Mouse (Mus musculus) urinary bladder, adult 2 months (tissue): ENCODE data around the gene Map3k6. TPM values are rescaled to one million over a fixed set of nuclear protein-coding genes. Genes with fewer than 3 reads are reported as not detected.
A peak's percentile ranks its signal among the peaks of the same experiment; 100 is the strongest.

Source experiments
- DNase-seq: peaks from one replicate; pipeline ENCODE4 v3.0.0; 2022; ENCODE audit warnings: low spot score
- polyA plus RNA-seq: library from polyadenylated mRNA; depleted of rRNA; stranded (reverse); fragments of >200 nt; gene quantifications from 2 replicates; pipeline ENCODE4 v1.2.3, GENCODE M21; 2012

Gene Map3k6
- polyA plus RNA-seq, 1 experiment = 23.8 TPM

DNA sequence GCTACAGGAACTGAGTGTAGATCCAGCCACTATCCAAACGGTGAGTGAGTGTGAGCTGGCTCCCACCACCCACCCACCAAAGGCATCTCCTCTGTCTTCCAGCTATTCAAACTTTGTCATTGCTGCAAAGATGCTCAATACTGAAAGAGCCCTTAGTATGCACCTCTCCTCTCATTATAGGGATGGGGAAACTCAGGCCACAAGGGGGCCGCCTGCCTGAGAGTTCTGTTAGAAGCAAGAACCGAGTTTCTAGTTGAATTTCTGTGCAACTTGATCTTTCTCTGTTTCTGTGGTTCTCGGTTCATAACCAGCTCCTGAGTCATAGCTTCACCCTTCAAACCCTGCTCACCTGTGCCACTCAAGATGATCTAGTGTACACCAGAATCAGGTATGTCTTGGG, 11.5 kb downstream of the Map3k6 start:
- no peak for DNase-seq

DNA sequence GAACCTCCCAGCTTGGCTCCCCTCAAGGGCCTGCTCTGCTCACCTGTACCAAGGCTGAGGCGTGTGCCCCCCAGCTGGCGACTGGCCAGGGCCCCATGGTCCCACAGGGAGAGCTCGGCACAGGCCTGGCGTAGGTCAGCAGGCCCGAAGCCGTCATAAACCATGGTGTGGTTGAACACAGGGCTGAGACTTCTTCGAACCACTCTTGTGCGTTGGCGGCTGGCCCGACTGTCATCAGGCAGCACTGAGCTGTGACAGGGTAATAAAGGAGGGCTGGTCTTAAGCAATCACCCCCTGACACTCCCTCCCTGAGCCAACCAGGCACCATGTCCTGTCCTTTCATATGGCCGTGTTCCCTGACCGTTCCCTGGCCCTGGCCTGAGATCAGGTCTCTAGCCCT, 12.8 kb downstream of the Map3k6 start:
- DNase-seq = no peak

DNA sequence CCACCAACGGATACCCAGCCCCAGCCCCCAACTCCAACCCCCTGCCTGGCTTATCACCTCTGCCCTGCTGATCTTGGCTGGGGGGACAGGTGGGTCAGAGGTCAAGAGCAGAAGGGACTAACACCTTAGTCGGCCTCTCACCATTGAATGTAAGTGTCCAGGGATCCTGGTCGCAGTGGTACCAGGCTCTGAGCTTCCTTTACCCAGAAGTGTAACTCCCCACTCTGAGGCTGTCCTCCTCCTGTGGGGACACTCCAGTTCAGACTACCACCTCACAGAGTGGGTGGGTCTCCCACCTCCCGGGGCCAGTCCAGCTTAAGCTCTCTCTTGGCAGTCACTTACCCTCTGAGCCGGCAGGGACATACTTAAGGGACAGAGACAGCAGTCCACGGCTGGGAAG, 14.8 kb downstream of the Map3k6 start:
- DNase-seq = no peak

DNA sequence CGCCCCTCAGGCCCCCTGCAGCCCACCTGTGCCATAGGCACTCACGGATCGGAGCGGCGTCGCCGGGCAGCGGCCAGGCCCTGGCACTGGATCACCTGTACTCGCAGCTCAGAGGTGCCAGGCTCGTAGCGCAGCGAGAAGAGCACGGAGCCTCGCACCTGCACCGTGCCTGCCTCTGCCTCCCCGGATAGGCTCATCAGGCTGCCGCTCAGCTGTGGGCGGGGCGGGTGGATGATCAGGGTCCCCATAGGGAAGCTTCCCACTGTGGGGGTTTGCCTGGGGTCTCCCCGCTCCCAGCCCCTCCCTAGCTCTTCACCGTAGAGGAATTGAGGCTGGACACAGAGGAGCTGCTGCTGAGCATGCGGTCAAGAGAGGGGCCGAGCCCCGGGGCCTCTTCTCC, 16.2 kb downstream of the Map3k6 start:
- no peak for DNase-seq

DNA sequence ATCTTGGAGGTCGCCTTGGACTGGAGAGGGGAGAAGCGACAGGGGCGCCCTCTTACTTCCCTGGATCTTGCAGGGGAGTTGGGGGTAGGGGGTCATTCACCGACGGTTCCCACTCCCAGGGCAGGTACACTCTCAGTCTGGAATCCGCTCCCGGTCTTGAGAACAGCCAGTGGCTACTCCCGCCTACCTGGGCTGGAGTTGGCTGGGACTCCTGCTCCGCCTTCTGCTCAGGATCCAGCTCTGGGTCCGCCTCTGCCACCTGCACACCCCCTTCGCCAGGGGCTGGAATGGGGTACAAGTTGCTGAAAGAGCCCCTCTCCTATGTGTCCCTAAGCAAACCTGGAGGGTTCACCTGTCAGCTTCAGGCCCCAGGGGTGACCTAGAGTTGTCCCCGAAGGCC, 16.6 kb downstream of the Map3k6 start:
- no peak for DNase-seq

DNA sequence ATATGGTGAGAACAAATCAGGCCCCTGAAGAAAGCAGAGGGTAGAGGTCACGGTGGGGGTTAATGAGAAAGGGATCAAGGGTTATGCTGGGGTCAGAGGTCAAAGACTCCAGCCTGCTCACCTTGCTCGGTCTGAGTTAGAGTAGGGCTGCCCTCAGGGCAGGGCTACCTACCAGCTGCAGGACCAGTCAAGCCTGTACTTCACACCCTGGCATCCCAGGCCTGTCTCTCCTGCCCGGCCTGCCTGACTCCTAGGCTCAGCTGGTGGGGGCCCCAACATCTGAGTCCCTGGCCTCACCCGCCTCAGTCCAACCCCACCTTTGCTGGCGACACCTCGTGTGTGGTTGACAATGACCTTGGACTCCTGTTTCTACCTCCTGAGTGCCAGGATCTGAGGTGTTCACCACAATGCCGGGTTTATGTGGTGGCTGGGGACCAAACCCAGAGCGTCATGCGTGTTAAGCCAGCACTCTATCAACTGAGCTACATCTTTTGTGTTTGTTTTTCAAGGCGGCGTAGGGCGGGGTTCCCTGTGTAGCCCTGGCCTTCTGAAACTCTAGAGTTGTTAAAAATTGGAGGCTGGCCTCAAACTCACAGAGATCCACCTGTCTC, 17.3 kb downstream of the Map3k6 start:
- DNase-seq = peak; percentile 59

DNA sequence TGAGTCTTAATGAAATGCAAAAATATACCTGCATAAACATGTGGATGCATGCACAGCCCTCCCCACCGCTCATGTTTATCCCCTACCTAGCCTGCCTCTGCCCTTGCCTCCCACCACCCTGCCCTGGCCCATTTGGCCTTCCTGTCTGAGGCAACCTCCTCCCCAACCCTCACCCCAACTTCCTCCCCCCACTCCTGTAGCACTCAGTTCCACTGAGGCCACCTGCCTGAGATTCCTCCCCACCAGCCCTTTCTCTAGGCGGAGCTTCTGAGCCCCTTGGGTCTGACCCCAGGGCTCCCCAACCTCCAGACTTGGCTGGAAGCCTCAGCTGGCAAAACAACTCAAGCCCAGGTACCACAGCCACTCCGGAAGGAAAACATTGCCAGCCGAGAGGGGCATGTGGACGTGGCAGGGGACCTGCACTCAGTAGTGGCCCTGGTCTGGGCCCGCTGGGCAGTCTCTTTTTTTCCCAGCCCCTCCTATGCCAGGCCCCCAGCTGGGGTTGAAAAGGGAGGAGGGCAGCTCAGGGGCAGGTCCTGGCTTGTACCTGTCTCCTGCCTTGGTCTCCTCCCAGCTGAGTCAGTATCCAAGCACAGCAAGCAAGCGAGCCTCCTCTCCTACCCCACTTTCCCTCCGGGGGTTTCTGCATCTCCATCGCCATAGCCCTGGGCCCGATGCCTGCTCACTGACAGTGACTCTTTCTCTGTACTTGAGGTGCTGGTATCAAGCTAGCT, 21.2 kb downstream of the Map3k6 start:
- no peak for DNase-seq

DNA sequence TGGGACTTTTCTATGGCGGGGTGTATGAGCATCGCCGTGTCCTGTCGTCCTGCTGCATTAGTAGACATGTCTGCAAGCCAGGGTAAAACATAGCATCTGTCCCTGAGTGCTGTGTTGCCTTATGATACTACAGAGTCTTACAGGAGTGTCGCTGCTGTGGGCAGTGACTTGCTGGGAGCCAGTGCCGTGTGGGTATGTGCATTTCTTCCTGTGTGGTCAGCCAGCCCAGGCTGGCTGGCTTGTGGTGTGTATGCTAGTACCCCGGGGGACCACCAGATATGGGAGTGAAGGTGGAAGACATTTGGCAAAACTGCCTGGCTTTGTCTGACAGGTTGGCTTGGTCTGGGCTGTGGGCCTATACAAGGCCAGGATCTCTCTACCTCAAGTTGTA, 21.8 kb downstream of the Map3k6 start:
- no peak for DNase-seq

DNA sequence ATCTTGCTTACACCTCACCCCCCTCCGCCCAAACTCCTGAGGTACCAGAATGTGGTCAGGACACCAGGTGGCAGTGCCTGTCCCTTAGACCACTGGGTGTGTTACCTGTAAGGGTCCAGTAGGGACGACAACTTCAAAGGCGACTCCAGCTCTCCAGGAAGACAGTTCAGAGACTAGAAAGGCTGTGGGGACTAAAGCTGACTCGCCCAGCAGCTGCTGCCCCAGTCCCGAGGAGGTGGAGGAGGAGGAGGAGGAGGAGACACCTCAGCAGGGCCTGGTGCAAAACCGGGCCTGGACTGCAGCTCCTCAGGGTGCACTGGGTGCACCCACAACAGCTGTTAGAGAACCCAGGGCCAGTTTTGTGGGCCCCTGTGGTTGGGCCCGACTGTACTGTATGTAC, 22.3 kb downstream of the Map3k6 start, which contains the start of gene Sytl1:
TSS of gene Sytl1 (minus strand) at position 232 of the 400 bp plus-strand sequence.
- no peak for DNase-seq

DNA sequence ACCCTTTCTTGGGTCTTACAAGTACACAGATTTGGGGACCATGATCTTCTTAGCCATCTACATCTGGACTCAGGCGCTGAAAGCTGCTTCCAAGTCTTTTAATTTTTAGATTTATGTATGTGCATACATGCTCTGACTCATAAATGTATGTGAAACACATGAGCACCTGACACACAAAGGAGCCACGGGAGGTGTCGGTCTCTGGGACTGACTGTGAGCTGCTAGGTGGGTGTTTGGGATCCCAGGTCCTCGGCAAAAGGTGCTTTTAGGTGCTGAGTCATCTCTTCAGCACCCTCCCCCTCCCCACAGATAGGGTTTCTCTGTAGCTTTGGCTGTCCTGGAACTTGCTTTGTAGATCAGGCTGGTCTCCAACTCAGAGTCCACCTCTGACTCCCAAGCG, 23.1 kb downstream of the Map3k6 start:
- no peak for DNase-seq

DNA sequence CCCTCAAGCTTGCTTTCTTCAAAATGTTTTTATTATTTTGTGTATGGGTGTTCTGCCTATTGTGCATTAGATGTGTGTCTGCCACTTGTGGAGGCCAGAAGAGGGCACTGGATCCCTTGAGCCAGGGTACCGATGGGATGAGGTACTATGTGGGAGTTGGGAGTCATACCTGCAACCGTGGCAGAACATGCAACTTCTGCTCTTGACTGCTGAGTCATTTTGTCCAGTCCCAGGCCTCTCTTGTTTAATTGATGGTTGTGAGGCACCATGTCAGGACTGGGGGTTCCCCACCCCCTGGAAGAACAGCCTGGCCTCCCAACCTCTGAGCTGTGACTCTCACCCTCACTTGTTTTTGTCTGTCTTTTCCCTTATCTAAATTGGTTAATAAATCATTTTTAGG, 23.9 kb downstream of the Map3k6 start:
- DNase-seq = no peak

DNA sequence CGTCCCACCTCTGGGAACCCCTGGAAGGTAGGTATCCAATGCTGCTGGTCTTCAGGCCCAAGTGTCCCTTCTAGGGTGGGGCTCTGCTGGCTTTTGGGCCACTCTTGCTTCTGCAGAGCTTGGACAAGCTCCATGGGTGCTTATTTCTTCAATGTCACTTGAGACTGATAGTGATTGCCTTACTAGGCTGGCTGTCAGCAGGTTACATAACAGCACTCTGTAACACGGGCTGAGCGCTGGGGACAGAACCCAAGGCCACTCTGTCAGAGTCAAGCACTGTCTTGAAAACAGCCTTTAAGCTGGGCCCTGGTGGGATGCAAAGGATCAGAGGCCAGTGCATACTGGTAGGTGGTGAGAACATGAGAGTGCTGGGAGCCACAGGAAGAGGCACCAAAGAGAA, 24.7 kb downstream of the Map3k6 start:
- no peak for DNase-seq

DNA sequence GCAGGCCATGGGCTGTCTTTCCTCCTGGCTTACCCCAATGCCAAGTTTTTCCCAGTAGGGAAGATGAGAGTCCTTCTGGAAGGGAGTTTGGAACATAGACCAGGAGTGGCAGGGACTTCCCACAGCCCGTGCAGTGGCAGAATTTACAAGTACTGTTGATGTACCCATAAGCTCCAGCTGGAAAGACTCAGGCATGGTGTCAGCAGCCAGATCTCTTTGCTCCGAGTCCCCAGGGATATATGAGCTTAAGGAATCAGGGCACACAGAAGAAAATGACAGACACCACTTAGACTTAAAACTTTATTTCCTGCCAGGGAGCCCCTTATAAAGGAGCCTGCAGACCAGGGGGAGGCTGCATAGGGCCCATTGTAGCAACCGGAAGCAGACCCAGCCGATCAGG, 25.1 kb downstream of the Map3k6 start:
- DNase-seq = no peak

DNA sequence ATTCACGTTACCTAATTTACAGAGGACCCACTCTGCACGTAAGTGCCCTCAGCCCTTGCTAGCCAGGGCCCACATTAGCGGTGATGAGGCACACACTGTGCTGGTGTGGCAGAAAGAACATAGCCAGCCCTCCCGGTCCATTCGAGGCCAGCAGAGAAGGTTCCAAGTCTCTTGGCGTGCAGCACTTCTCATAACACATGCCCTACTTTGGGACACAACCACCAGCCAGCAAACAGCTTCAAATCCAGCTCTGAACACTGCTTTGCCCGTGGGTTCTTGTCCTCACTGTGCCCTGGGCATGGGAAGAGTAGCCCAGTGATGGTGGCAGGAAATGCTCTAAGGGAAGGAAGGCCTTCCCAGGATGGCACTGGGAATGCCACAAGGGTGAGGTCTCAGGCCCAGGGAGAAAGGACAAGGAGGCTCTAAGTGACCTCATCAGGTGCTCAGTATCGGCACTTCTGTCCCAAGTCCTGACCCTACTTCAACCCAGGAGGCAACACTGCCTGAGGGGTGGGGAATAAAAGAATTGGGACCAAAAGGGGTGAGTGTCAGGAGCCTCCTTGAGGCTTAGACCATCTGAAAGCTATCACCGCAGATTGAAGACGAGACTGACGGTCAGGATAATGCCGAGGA, 25.7 kb downstream of the Map3k6 start:
- no peak for DNase-seq

DNA sequence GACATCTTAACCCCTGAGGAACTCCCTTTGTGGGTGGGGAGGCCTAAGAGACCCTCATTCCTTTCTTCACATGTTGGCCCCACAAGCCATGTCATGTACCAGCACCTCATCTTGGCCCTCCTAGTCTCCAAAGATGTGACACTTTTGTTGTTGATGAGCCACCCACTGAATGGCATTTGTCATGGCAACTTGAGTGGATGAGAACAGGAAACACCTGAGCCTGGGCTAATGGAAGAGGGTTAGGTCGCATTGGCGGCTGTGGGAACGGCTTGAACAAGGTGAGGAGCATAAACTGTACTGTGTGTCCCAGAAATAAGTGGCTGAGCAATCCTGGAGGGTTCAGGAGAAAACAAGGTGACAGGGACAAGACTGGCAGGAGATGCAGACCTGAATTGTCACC, 28.3 kb downstream of the Map3k6 start:
- no peak for DNase-seq

DNA sequence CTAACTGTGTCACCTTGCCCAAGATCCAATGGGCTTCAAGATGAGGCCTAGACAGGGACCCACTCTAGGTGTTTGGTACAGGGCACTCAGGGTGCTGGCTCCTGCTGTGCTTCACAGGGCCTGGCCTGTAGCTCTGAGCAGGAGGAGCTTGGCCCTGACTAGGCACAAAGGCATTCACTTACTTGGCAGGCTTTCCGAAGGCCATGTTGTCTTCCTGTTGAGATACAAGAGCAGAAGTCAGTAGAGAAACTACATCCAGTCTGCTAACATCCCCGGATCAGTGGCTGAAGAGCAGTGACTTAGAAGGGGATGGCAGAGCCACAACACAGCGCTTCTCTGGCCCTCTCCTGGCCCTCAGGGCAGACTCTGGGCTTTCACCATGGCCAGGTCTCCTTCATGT, 29.0 kb downstream of the Map3k6 start:
- DNase-seq = no peak

DNA sequence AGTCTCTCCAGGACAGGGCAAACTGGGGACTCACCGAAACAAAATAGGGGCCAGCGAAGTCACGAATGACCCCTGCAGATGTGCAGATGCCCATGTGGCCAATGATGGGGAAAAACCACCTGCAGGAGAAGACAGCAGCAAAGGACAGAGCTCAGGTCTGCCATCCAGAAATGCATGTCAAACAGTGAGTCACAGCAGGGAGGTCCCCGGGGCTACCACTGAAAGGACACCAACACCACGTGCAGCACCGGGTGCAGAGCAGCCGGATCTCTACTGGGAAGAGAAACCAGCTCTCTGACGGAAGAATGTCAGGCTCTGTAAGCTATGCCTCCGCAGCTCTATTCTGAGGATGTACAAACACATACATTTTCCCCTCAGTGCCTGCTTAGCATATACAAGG, 30.3 kb downstream of the Map3k6 start:
- no peak for DNase-seq

DNA sequence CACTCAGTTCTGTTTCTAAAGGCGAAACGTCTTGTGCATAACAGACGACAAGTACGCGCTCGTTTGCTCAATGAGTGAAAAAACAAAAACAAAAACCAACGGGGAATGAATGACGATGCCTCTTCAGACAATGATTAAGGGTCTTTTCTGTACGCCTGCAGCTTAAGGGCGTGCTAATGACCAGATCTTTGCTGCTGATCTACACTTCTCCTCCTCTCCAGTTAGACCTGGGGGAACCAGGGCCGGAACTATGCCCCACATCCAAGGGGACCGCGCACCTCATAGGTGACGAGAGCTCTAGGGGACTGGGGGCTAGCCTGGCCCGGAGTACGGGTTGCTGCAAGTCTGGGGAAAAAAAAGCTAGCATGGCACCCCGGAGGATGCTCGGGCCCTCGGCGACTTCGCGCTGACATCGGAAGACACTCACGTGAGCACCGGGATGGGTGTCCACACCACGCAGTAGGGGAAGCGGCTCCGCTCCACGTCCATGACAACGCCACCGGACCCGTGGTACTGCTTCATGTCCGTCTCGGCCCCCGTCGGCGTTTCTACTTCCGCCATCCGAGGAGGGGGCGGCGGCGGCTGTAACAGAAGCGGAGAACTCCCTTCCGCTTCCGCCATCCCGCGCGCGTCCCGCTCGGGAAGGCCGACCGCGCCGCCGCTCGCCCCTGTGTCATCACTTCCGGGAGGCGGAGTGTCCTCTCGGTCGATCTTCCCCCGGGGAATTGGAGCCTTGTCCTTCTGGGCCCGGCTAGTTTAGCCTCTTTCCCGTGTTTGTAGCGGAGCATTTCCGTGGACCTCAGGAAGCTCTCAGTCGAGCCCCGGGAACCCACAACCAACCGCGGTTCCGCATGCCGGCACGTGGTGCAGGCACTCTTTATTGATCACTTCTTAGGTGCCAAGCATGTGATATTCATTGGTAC, 36.7 kb downstream of the Map3k6 start, which contains the start of gene Tmem222:
TSS of gene Tmem222 (minus strand) at position 689 of the 923 bp plus-strand sequence.
- DNase-seq = peak; percentile 91

DNA sequence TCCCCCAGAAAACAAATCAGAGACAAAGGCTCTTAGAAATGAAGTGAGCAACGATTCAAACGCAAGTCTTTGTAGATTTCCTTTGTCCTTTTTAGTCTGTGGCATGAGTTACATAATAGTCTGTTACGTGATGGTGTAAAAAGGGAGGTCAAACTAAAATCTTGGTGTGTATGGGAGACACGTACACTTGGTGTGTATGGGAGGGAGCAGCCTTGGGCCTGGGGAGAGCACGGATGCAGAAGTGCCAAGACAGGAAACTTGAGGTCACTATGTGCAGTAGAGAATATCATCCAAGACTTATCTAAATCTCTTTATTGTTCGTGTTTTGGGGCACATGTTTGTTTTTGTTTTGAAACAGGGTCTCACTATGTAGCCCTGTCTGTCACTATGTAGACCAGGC, 37.4 kb downstream of the Map3k6 start:
- no peak for DNase-seq

DNA sequence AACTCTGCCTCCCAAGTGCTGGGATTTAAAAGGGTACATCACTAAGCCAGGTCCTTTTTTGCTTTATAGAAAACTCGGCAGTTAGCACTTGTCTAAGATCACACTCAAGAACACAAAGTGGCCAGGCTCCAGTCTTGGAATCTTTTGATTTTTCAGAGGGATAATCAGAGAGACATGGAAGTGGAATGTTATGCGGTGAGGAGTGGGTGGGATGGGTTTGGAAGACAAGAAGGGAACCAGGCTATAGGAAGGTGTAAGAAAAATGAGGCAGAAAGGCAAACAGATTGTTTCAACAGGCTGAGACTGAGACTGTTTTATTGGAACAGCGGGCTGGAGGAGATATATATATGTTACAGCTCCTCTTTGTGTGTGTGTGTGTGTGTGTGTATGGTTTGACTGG, 37.9 kb downstream of the Map3k6 start:
- DNase-seq = no peak

DNA sequence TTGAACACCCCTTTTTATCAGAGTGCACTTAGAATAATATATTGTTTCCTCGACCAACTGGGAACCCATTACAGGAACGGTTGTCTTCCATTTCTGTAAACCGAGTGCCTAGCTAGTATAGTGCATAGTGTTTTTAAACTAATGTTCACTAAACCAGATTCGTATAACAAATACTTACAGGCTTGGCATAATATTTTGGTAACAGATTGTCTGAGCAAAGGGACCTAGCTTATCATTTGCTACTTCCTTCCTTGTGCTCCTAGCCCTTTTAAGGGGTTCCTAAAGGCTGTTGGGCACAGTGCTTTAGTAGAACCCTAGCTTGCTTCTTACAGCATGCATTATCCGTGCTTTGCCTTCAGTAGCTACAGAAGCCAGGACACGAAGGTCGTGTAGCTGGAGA, 40.9 kb downstream of the Map3k6 start:
- DNase-seq = no peak

DNA sequence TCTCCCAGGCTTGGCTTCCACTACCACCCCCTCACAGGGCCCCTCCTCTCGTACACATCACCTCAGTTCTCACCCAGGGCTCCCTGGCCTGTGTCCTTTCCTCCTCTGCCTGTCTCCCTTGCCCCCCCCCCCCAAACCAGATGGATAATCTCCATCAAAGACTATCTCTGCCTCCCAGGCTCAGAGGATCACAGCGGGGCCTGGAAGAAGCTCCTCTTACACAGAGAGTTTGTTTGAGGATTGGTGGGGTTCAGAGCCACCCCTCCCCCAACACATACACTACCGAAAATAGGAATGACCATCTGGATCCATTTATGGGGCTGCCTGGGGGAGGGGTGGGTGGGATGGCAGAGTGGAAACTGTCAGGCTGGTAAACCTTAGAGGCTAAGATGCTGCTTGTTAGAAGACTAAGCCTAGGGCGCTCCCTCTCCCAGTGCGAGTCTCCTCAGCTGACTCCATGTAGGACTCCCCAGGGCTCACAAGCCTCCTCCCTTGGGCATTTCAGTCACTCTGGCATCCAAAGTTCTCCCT, 41.4 kb downstream of the Map3k6 start:
- DNase-seq = no peak
